Mouse (Mus musculus): ENCODE results near the gene Taf8.

The Taf8 gene

GRCm38 (mm10) chr17:47501946-47502706 lies at the start of gene Taf8:
TSS of gene Taf8 (minus strand) at chr17:47502292.
- DNase-seq (ENCODE audit: low read depth) = peak; percentile 96

- DNase-seq (ENCODE audit: low read depth) = no peak
Observed at GRCm38 (mm10) chr17:47551049-47551448, 49.0 kb upstream of the Taf8 start.

GRCm38 (mm10) chr17:47545861-47546331 lies 43.8 kb upstream of the Taf8 start:
- DNase-seq (ENCODE audit: low read depth) = no peak

- DNase-seq (ENCODE audit: low read depth) = no peak
Observed at GRCm38 (mm10) chr17:47545154-47545553, 43.1 kb upstream of the Taf8 start.

- peak; percentile 62 for DNase-seq (ENCODE audit: low read depth)
Observed at GRCm38 (mm10) chr17:47543051-47543650, 41.1 kb upstream of the Taf8 start.

- DNase-seq (ENCODE audit: low read depth) = peak; percentile 69
Observed at GRCm38 (mm10) chr17:47542061-47542460, 40.0 kb upstream of the Taf8 start.

- DNase-seq (ENCODE audit: low read depth) = no peak
Observed at GRCm38 (mm10) chr17:47539128-47539527, 37.0 kb upstream of the Taf8 start.

GRCm38 (mm10) chr17:47538049-47538448 lies 36.0 kb upstream of the Taf8 start:
- DNase-seq (ENCODE audit: low read depth) = no peak

GRCm38 (mm10) chr17:47535812-47536236 lies 33.7 kb upstream of the Taf8 start:
- peak; percentile 65 for DNase-seq (ENCODE audit: low read depth)

- DNase-seq (ENCODE audit: low read depth) = peak; percentile 83
Observed at GRCm38 (mm10) chr17:47533691-47534090, 31.6 kb upstream of the Taf8 start.

- DNase-seq (ENCODE audit: low read depth) = peak; percentile 36
Observed at GRCm38 (mm10) chr17:47532364-47532763, 30.3 kb upstream of the Taf8 start.

- DNase-seq (ENCODE audit: low read depth) = peak; percentile 92
Observed at GRCm38 (mm10) chr17:47531387-47531818, 29.3 kb upstream of the Taf8 start.

GRCm38 (mm10) chr17:47529595-47529994 lies 27.5 kb upstream of the Taf8 start:
- DNase-seq (ENCODE audit: low read depth) = no peak

- DNase-seq (ENCODE audit: low read depth) = peak; percentile 49
Observed at GRCm38 (mm10) chr17:47528919-47529318, 26.8 kb upstream of the Taf8 start.

GRCm38 (mm10) chr17:47527581-47528300 lies 25.6 kb upstream of the Taf8 start:
- DNase-seq (ENCODE audit: low read depth) = no peak

GRCm38 (mm10) chr17:47526856-47527520 lies 24.9 kb upstream of the Taf8 start:
- no peak for DNase-seq (ENCODE audit: low read depth)

GRCm38 (mm10) chr17:47524991-47525390 lies 22.9 kb upstream of the Taf8 start:
- no peak for DNase-seq (ENCODE audit: low read depth)

GRCm38 (mm10) chr17:47524055-47524454 lies 22.0 kb upstream of the Taf8 start:
- DNase-seq (ENCODE audit: low read depth) = peak; percentile 70

- DNase-seq (ENCODE audit: low read depth) = no peak
Observed at GRCm38 (mm10) chr17:47523211-47523682, 21.2 kb upstream of the Taf8 start.

GRCm38 (mm10) chr17:47522536-47522935 lies 20.4 kb upstream of the Taf8 start:
- no peak for DNase-seq (ENCODE audit: low read depth)

- peak; percentile 92 for DNase-seq (ENCODE audit: low read depth)
Observed at GRCm38 (mm10) chr17:47521551-47522258, 19.6 kb upstream of the Taf8 start.

All from induced T-regulatory cell, adult 2 months (primary cell).